Mouse (Mus musculus) left cerebral cortex, adult 2 months (tissue): ENCODE measurements around the gene Calcoco1. TPM values are rescaled to one million over a fixed set of nuclear protein-coding genes. Genes with fewer than 3 reads are reported as not detected.

Experiments used
- DNase-seq, 2 experiments: peaks; one replicate each; pipeline ENCODE4 v3.0.0; 2021 to 2022; ENCODE audit warnings: low spot score in 2 of 2, mixed read lengths in 1 of 2; ENCODE audit errors: extremely low spot score in 1 of 2
- H3K27ac ChIP-seq: fragments of 200-600 bp; 2 replicates; pipeline ENCODE4 v1.8.1; 2022
- H3K4me3 ChIP-seq: fragments of 200-600 bp; 2 replicates; pipeline ENCODE4 v1.8.1; 2022
- CTCF ChIP-seq: fragments of 200-600 bp; IDR thresholded peaks from 2 replicates; pipeline ENCODE4 v1.8.1; 2022; ENCODE audit warnings: antibody characterized with exemption, mild to moderate bottlenecking, moderate library complexity
- intact Hi-C: fragments of 180-260 bp; cut with DNase I; formaldehyde crosslinking; loops from one replicate; pipeline ENCODE4 v1.15.1; 2025
- total RNA-seq, 2 experiments: library from RNA; stranded (reverse); gene quantifications; 2 replicates each; pipeline ENCODE4 v1.2.3; 2021

Gene Calcoco1
- total RNA-seq, 2 experiments from 2014 or later: 79.8 to 85.7 TPM

DNA sequence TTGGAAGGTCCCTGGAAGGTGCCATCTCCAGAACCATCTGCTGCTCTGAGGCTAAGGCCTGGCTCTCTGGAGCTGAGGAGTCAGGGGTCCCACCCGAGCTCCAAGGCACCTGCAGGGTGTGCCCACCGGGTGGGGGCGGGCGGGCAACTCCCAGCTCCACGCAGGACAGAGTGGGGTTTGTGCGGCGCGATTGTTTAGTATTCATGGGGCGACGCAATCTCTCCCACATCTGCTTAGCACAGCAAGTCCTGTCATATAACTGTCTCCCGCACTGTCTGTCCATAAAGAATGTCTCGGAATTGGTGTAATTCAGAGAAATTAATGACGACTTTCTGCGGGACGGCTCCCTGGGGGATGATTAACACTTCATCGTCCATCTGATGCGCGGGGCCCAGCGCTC lies 15.1 kb upstream of the Calcoco1 start:
- no peak overlapping the region for H3K27ac ChIP-seq
- no peak for TF ChIP-seq CTCF
- DNase-seq: no peak
- H3K4me3 ChIP-seq: no peak overlapping the region
- intact Hi-C loops: no loop called here

DNA sequence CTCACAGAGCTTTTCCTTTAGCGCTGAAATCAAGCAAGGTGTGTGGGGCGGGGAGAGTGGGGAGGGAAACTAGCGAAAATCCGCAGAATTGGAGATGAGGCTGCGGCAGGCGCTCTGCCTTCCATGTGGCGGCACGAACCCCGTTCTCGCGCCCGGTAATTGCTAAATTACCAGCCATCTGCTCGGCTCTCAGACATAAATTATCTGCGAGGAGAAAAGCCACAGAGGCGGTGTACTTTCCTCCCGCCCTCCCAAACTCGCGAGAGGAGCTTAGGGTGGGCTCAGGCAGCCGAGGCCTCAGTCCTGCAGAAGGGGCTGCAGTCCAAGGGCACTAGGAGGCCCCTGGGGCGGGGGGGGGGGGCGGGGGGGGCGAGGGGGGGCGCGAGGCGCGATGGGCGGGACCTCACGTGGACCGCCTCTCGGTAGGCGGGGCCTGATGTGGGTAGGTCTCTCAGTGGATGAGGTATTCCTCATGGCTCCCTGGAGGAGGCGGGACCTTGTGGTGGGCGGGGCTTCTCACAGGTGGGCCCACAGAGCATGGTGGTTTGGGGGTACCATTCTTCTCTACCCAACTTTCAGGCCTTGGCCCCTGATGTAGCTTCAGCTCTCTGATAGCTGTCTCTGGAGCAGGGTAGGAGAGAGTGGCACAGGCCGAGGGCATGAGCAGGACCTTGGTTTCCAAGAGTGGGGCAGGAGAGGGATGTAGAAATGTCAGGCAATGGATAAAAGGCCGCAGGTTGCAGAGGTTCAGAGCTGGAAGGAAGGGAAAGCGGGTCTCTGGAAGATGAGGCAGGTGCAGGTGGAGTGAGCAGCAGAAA lies 14.4 kb upstream of the Calcoco1 start:
- H3K4me3 ChIP-seq: peak overlapping the region; percentile 19; the same call in 1 of the 2 replicates
- intact Hi-C loops: no loop called here
- DNase-seq: peak; percentile 46 to 47
- no peak for TF ChIP-seq CTCF
- H3K27ac ChIP-seq: peak overlapping the region; percentile 21

DNA sequence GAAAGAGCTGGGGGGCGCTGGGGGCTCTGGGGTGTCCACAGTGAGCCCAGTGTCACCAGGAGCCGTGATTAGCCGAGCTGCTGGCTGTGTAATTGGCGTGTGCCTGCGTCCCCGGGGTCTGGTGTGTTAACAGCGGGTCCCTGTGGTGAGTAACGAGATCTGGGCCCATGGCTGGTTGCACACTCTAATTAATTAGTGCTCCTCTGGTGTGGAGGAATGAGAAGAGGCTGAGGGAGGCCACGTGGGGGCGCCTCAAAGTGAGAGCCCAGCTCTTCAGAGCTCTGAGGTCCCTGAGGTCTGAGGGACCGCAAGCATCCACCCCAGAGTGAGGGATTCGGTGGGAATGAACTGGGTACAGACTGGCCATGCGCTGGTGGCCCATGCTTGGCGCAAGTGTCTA lies 13.1 kb upstream of the Calcoco1 start:
- intact Hi-C loops: no loop called here
- no peak; the same call in none of the 2 replicates for TF ChIP-seq CTCF
- Histone ChIP-seq H3K4me3 (no peak overlapping the region), H3K27ac (peak overlapping the region; percentile 21; the same call in 1 of the 2 replicates)
- DNase-seq: no peak

DNA sequence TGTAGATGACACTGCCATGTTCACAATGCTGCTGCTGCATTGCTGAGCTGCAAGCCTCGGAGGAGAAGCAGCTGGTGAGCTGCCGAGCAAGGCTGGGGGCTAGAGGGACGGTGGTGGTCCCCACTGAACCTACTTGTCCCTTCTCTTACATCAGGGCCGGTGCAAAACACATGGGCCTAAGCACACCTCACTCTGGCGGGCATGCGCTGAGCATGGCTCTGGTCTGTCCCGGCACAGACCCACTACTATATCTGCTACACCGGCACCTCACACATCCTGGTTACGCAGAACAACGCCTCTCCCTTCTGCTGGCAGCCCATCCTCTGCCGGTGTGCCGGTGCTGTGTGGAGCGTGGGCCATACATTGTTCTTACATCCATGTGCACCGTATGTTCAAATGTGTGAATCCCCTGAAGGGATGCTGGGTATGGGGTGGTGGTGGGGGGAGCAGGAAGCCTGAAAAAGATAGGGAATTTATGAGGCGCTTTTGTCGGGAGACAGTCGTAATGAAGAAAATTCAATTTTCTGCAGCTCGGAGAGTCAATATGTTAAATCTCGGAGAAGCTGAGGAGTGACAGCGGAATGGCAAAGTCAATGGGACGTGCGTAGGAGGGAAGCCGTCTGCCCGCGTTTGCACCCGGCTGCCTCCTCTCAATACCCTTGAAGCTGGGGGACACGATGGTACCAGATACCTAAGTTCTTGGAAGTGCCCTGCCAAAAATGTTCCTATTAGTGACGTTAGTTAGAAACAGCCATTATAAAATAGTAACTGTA lies 12.0 kb upstream of the Calcoco1 start:
- DNase-seq: no peak
- intact Hi-C loops: no loop called here
- Histone ChIP-seq H3K27ac (peak overlapping the region; percentile 55; the same call in 1 of the 2 replicates), H3K4me3 (no peak overlapping the region)
- TF ChIP-seq CTCF: no peak

DNA sequence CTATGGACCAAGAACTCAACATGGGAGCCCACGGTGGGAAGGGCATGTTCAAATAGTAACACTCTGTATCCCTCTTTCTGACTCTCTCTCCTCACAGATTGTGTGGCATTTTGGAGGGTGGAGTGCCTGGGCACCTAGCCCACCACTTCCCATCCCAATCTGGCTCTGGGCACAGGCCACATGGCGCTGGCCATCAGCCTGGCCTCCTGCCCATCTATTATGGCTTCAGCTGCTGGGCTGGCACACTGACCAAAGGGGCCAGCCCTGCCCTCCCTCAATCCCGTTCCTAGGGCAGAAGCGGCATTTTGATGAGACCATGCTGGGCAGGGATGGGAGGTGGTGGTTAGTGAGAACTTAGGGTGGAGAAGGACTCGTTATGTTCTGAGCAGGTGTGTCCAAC lies 11.3 kb upstream of the Calcoco1 start:
- Histone ChIP-seq H3K27ac (peak overlapping the region; percentile 55), H3K4me3 (no peak overlapping the region)
- TF ChIP-seq CTCF: no peak
- intact Hi-C loops: no loop called here
- DNase-seq: peak in 1 of 2 experiments; percentile 37

GRCm38 (mm10) chr15:102732406-102732805 lies 10.4 kb upstream of the Calcoco1 start:
- no peak overlapping the region for H3K4me3 ChIP-seq

DNA sequence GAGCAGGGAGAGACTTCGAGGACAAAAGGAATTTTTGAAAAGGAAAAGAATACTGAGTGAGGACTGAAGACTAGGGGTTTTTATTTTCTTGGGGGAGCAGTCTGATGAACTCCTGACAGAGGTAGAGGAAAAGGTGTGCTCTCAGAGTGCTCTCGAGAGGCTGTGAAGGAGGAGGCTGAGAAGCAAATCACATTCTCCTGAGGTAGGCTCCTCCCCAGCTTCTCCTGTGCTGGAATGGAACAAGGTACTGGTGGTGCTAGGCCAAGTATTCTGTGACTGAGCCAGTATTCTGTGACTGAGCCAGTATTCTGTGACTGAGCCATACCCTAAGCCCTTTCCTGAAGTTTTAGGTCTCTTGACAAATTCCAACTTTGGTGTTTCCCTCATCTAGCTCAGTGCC lies 6.0 kb upstream of the Calcoco1 start:
- intact Hi-C loops: no loop called here
- no peak for DNase-seq
- Histone ChIP-seq H3K4me3 (no peak overlapping the region), H3K27ac (no peak overlapping the region)
- no peak for TF ChIP-seq CTCF

More at GRCm38 (mm10) chr15:102732406-102732805, 10.4 kb upstream of the Calcoco1 start:
- TF ChIP-seq CTCF: no peak
- intact Hi-C loops: no loop called here
- DNase-seq: no peak
- H3K27ac ChIP-seq: peak overlapping the region; percentile 55

- intact Hi-C loops: no loop called here
- Histone ChIP-seq H3K27ac (no peak overlapping the region), H3K4me3 (no peak overlapping the region)
- DNase-seq: no peak
- TF ChIP-seq CTCF: no peak
Measured at GRCm38 (mm10) chr15:102723358-102724135, 1.6 kb upstream of the Calcoco1 start.

- intact Hi-C loops: no loop called here
- Histone ChIP-seq H3K4me3 (peak overlapping the region; percentile 80), H3K27ac (peak overlapping the region; percentile 69)
- no peak for DNase-seq
- TF ChIP-seq CTCF: no peak
Measured at GRCm38 (mm10) chr15:102722500-102722931, 538 bp upstream of the Calcoco1 start.

DNA sequence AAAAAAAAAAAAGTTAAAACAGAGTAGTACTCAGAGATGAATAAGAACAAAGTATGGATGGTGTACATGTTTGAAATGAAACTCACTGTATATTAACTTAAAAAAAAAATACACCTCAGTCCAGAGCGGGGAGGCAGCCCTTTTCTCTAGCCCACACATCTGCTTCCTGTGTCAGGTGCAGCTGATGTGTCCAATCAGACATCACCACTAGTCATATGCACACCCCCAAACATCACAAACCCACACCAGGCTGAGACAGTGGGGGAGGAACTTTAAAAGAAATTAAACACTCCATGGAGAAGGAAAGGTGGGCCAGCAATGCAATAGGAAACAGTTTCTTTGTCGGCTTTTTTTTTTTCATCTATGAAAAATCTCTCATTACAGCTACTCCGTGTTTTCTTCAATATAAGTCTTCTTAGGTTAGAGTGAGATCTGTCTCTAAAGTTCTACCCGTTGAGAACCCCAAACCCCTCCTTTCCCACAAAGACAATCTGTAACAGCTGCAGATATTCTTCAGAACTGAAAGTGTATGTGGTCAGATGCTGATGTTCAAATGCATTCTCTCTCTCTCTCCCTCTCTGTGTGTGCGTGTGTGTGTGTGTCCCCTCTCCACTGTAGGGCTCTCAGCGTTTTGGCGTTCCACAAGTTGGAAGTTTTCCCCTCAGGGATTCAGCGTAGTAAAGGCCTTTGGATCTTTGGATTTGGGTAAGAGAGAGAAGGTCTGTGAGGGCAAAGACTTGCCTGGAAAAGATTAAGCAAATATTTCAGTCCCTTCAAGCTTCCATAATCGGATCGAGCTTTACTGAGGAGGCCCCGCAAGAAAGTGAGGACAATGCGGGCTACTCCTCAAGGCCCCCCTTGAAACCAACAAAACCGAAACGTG lies 721 bp downstream of the Calcoco1 start:
- no peak for DNase-seq
- TF ChIP-seq CTCF: no peak
- intact Hi-C loops: no loop called here
- Histone ChIP-seq H3K27ac (peak overlapping the region; percentile 80), H3K4me3 (peak overlapping the region; percentile 80)

DNA sequence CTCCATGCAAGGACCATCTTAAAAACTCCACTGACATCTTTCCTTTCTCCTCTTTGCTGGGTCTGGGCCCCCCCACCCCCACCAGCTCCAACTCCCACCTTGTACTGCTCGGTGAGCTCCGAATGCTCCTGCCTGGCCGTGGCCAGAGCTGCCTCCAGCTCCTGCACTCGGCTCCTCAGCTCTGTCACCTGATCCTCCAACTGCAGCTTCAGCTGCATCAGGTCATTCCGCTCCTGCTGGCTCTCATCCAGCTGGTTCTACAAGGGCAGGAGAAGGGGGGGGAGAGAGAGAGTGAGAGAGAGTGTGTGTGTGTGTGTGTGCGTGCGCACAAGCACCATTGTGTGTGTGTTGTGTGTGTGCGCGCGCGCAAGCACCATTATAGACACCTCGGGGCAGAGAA lies 5.8 kb downstream of the Calcoco1 start:
- Histone ChIP-seq H3K4me3 (no peak overlapping the region), H3K27ac (no peak overlapping the region)
- intact Hi-C loops: no loop called here
- DNase-seq: no peak
- no peak for TF ChIP-seq CTCF
